Mouse (Mus musculus): ENCODE results near the gene Gm21904.
"Not testable (repeated sequence)": the region's sequence is repeated elsewhere in the genome, so short reads cannot be mapped to it uniquely, and the experiment has no call there.

The Gm21904 gene

GRCm38 (mm10) chrY:17846166-17846565, at the start of gene Gm21904:
Gm21904 (minus strand) TSS chrY:17846266.
- DNase-seq = not testable (repeated sequence)

DNA sequence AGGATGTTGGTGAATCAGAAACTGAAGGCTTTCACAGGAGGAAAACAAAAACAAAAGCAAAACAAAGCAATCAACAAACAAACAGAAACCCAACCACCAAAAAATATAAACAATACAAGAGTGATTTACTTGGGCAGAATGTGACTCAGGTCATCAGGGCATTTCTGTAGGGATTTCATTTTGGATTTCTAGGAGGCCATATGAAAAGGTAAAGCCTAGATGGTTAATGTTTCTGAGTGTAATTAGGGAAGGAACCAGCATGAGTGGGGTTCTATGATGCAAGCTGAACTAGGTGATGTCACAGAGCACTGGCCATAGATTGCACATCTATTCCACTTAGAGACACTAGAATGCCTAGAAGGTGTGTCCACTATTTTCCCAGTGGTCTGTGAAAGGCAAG, 28.4 kb upstream of the Gm21904 start, which contains the start of the genes Gm20772 and Gm20831:
Gene Gm20772 (plus strand): TSS at position 301 of the 400 bp plus-strand sequence.
Gene Gm20831 (plus strand): TSS at position 301 of the 400 bp plus-strand sequence.
- not testable (repeated sequence) for DNase-seq
